Comparison of ENCODE assay signal across 9 mouse cellular contexts in genomic region chr4:141044816-141045215, GRCm38 (mm10). TPM values are rescaled to one million over a fixed set of nuclear protein-coding genes. Genes with fewer than 3 reads are reported as not detected.
DNase-seq lines count a peak whose midpoint lies in the region; ATAC-seq and TF ChIP-seq lines count a peak whose summit lies in the region.
"Had no signal": no experiment of that assay in that cellular context is flagged by ENCODE, and none has a peak within 500 bp of the region (broad histone marks: within the 10 kb centered on the region; RNA-seq: fewer than 3 reads in every experiment).

No protein-coding gene starts in this region.

- H3K27me3 ChIP-seq in embryonic facial prominence, embryonic 15.5 days = no peaks in the 10 kb centered on the region
- no peaks in the 10 kb centered on the region for H3K27me3 ChIP-seq in kidney, adult 2 months (replicated peaks; ENCODE audit: control insufficient read depth, insufficient read depth, low read length)
- H3K27me3 ChIP-seq: liver, embryonic 13.5 days had no signal

- H3K9ac ChIP-seq in embryonic facial prominence, embryonic 15.5 days = no peak overlapping the region
- H3K9ac ChIP-seq: liver, embryonic 13.5 days had no signal

- peak overlapping the region; percentile 74 for H3K27ac ChIP-seq in embryonic facial prominence, embryonic 15.5 days (replicated peaks)
- H3K27ac ChIP-seq in kidney, adult 2 months (ENCODE audit: insufficient read depth, low read depth, low read length) = no peak overlapping the region
- H3K27ac ChIP-seq: liver, embryonic 13.5 days had no signal

- peaks cover 13% of the 10 kb centered on the region for H3K4me1 ChIP-seq in embryonic facial prominence, embryonic 15.5 days
- 0 out of 2 replicates have a peak, but pooled peaks cover 3% of the 10 kb centered on the region for H3K4me1 ChIP-seq in kidney, adult 2 months (ENCODE audit: control insufficient read depth, insufficient read depth, low read length)

- DNase-seq in cerebellum, adult 18-20 months = peak; percentile 54 to 63
- DNase-seq in cerebellum, adult 8-10 months = no peak
- DNase-seq in urinary bladder, postnatal 14 days (ENCODE audit: low spot score) = peak; percentile 60
- DNase-seq in urinary bladder, adult 2 months (ENCODE audit: low spot score) = no peak
- DNase-seq in kidney, adult 2 months = peak; percentile 52
- peak; percentile 71 for DNase-seq in lung, postnatal 36 days
- peak; percentile 79 for DNase-seq in right cerebral cortex, postnatal 4 days
- DNase-seq: liver, embryonic 13.5 days had no signal

- TF ChIP-seq CTCF in kidney, adult 2 months (conservative IDR thresholded peaks at IDR 0.05; ENCODE audit: insufficient read depth, insufficient read length, low read depth, low read length) = peak; percentile 75

- no peak overlapping the region for H3K4me2 ChIP-seq in embryonic facial prominence, embryonic 15.5 days (replicated peaks)
- H3K4me2 ChIP-seq: liver, embryonic 13.5 days had no signal

- no peaks in the 10 kb centered on the region for H3K9me3 ChIP-seq in embryonic facial prominence, embryonic 15.5 days (replicated peaks)
- H3K9me3 ChIP-seq: liver, embryonic 13.5 days had no signal

- no peak for TF ChIP-seq POLR2A in kidney, adult 2 months (IDR thresholded peaks at IDR 0.05; ENCODE audit: low read depth, low read length)

- ATAC-seq in embryonic facial prominence, embryonic 15.5 days (ENCODE audit: insufficient number of reproducible peaks, low FRiP score, low TSS enrichment, low read depth) = peak; percentile 66

- no peak overlapping the region for H3K4me3 ChIP-seq in embryonic facial prominence, embryonic 15.5 days (replicated peaks)
- H3K4me3 ChIP-seq in kidney, adult 2 months (ENCODE audit: insufficient read depth, low read depth, low read length) = no peak overlapping the region
- H3K4me3 ChIP-seq: liver, embryonic 13.5 days had no signal

- WGBS in embryonic facial prominence, embryonic 15.5 days = 11% methylated on average over 8 of the region's 8 CpGs
- WGBS in kidney, adult 2 months = 17% methylated on average over 8 of the region's 8 CpGs

- H3K36me3 ChIP-seq in embryonic facial prominence, embryonic 15.5 days = peaks cover 24% of the 10 kb centered on the region
- H3K36me3 ChIP-seq in kidney, adult 2 months (ENCODE audit: control insufficient read depth, insufficient read depth, low read length) = no peaks in the 10 kb centered on the region
- H3K36me3 ChIP-seq: liver, embryonic 13.5 days had no signal

RNA-seq across cellular contexts. Expression of gene Crocc, which starts 15.5 kb away (rescaled TPM):
- polyA plus RNA-seq in urinary bladder, adult 2 months (2012; rRNA removed) = 27.0 and 30.8 TPM in 2 replicates
- 6.9 and 7.0 TPM in 2 replicates for polyA plus RNA-seq in embryonic facial prominence, embryonic 15.5 days (2015; fragmentation: Nextera tagmentation; extraction: Ambion mirVana)
- polyA plus RNA-seq in kidney, adult 2 months (2012; rRNA removed) = 34.7 and 41.8 TPM in 2 replicates

RNA-seq across cellular contexts. Expression of gene Necap2, which starts 33.3 kb away (rescaled TPM):
- 65.9 and 77.0 TPM in 2 replicates for polyA plus RNA-seq in urinary bladder, adult 2 months (2012; rRNA removed)
- polyA plus RNA-seq in embryonic facial prominence, embryonic 15.5 days (2015; fragmentation: Nextera tagmentation; extraction: Ambion mirVana) = 88.0 and 93.4 TPM in 2 replicates
- polyA plus RNA-seq in kidney, adult 2 months (2012; rRNA removed) = 60.3 and 64.9 TPM in 2 replicates

RNA-seq across cellular contexts. Expression of gene Mfap2, which starts 34.6 kb away (rescaled TPM):
- 37.6 and 37.9 TPM in 2 replicates for polyA plus RNA-seq in urinary bladder, adult 2 months (2012; rRNA removed)
- 923 and 969 TPM in 2 replicates for polyA plus RNA-seq in embryonic facial prominence, embryonic 15.5 days (2015; fragmentation: Nextera tagmentation; extraction: Ambion mirVana)
- polyA plus RNA-seq in kidney, adult 2 months (2012; rRNA removed) = 14.9 and 18.0 TPM in 2 replicates

RNA-seq across cellular contexts. Expression of gene Spata21, which starts 43.3 kb away (rescaled TPM):
- polyA plus RNA-seq in urinary bladder, adult 2 months (2012; rRNA removed) = not detected in 2 replicates
- polyA plus RNA-seq in embryonic facial prominence, embryonic 15.5 days (2015; fragmentation: Nextera tagmentation; extraction: Ambion mirVana) = 0.20 and 0.28 TPM in 2 replicates
- polyA plus RNA-seq in kidney, adult 2 months (2012; rRNA removed) = 0.03 and 0.26 TPM in 2 replicates
- polyA plus RNA-seq: liver, embryonic 13.5 days had no signal

RNA-seq across cellular contexts. Expression of gene Atp13a2, which starts 58.1 kb away (rescaled TPM):
- 49.5 and 57.3 TPM in 2 replicates for polyA plus RNA-seq in urinary bladder, adult 2 months (2012; rRNA removed)
- polyA plus RNA-seq in embryonic facial prominence, embryonic 15.5 days (2015; fragmentation: Nextera tagmentation; extraction: Ambion mirVana) = 47.2 and 48.1 TPM in 2 replicates
- polyA plus RNA-seq in kidney, adult 2 months (2012; rRNA removed) = 46.3 and 56.0 TPM in 2 replicates

Comparison
In these comparisons a context has a peak if more than half of its experiments do, and no peak if none do; other contexts are left out.
1. DNase-seq: peak in cerebellum, adult 18-20 months (2 of 2), urinary bladder, postnatal 14 days (single experiment), kidney, adult 2 months (single experiment), lung, postnatal 36 days (single experiment) and right cerebral cortex, postnatal 4 days (single experiment); none in cerebellum, adult 8-10 months (single experiment) and urinary bladder, adult 2 months (single experiment).
2. RNA of gene Mfap2, which starts 34.6 kb away (polyA plus RNA-seq): 923 to 969 TPM in embryonic facial prominence, embryonic 15.5 days; 37.6 to 37.9 TPM in urinary bladder, adult 2 months and 14.9 to 18.0 TPM in kidney, adult 2 months; every median in the first group is over 10 times any median in the second.